Mouse (Mus musculus) hematopoietic stem cell, adult 5-6 weeks (primary cell): ENCODE results near the gene Fastk. TPM values are rescaled to one million over a fixed set of nuclear protein-coding genes. Genes with fewer than 3 reads are reported as not detected.

Experiments
- ATAC-seq, 2 experiments: fragments of 125-278 bp in 1 of 2; replicated peaks in 1 of 2; 2 replicates each; pipeline ENCODE4 v1.8.0; 2016 to 2017; ENCODE audit warnings: inconsistent platforms in 2 of 2, mild to moderate bottlenecking in 2 of 2, moderate number of reproducible peaks in 2 of 2, low read depth in 1 of 2, moderate TSS enrichment in 1 of 2; ENCODE audit not compliant: low FRiP score in 2 of 2, poor library complexity in 2 of 2, severe bottlenecking in 2 of 2, insufficient read depth in 1 of 2, low TSS enrichment in 1 of 2
- total RNA-seq: library from RNA; stranded (forward); fragments of 172-1452, 232-1000 nt; gene quantifications from 2 replicates; pipeline ENCODE4 v1.2.3, GENCODE M21; 2017

Fastk gene
- total RNA-seq, 1 experiment from 2014 or later = 14.8 TPM

GRCm38 (mm10) chr5:24455613-24456012 is 10.5 kb upstream of the Fastk start:
- ATAC-seq = no peak

- ATAC-seq = no peak
Measured at GRCm38 (mm10) chr5:24455076-24455475, 10.0 kb upstream of the Fastk start.

- no peak for ATAC-seq
Measured at GRCm38 (mm10) chr5:24453985-24454303, 8.9 kb upstream of the Fastk start.

- ATAC-seq = no peak
Measured at GRCm38 (mm10) chr5:24453283-24453984, 8.3 kb upstream of the Fastk start.

GRCm38 (mm10) chr5:24452691-24453233 is 7.7 kb upstream of the Fastk start:
- ATAC-seq = peak; percentile 18 to 23; a peak in 2 of 4 replicates

GRCm38 (mm10) chr5:24452030-24452690 is 7.1 kb upstream of the Fastk start, which contains the start of gene Agap3:
Gene Agap3 (plus strand): TSS chr5:24452177.
- ATAC-seq = no peak

GRCm38 (mm10) chr5:24451264-24452029 is 6.4 kb upstream of the Fastk start:
- peak; percentile 72 to 81 for ATAC-seq

- ATAC-seq = peak; percentile 52 to 67
Measured at GRCm38 (mm10) chr5:24447624-24448298, 2.7 kb upstream of the Fastk start, which contains the start of gene Tmub1. Gene Tmub1 (minus strand): TSS chr5:24447854.

GRCm38 (mm10) chr5:24446630-24447029 is 1.5 kb upstream of the Fastk start:
- no peak for ATAC-seq

GRCm38 (mm10) chr5:24445428-24446080 is 467 bp upstream of the Fastk start:
- ATAC-seq = no peak

GRCm38 (mm10) chr5:24443927-24444326 is 1.2 kb downstream of the Fastk start:
- ATAC-seq = no peak

GRCm38 (mm10) chr5:24443204-24443603 is 1.9 kb downstream of the Fastk start:
- no peak for ATAC-seq

- ATAC-seq = no peak
Measured at GRCm38 (mm10) chr5:24442029-24442428, 3.1 kb downstream of the Fastk start.

- no peak for ATAC-seq
Measured at GRCm38 (mm10) chr5:24441187-24441586, 3.9 kb downstream of the Fastk start.

GRCm38 (mm10) chr5:24433993-24434392 is 11.1 kb downstream of the Fastk start:
- no peak for ATAC-seq

- ATAC-seq = no peak
Measured at GRCm38 (mm10) chr5:24428596-24428995, 16.5 kb downstream of the Fastk start.

- no peak for ATAC-seq
Measured at GRCm38 (mm10) chr5:24427981-24428402, 17.1 kb downstream of the Fastk start.
